Mouse (Mus musculus) stomach, embryonic 15.5 days (tissue): ENCODE measurements around the gene Irf2. TPM values are rescaled to one million over a fixed set of nuclear protein-coding genes. Genes with fewer than 3 reads are reported as not detected.

Experiments
- ATAC-seq: fragments of 200-750 bp; cut with Nextera tagmentation; 2 replicates; pipeline ENCODE4 v1.8.0; 2017; ENCODE audit warnings: low read depth, moderate number of reproducible peaks, moderate TSS enrichment; ENCODE audit not compliant: insufficient read depth, low FRiP score
- H3K27ac ChIP-seq: fragments of 300-500 bp; sonication (generic); 2 replicates; pipeline ENCODE4 v1.5.1; 2015; ENCODE audit warnings: mild to moderate bottlenecking, inconsistent platforms
- H3K27me3 ChIP-seq: fragments of 300-500 bp; sonication (generic); replicated peaks from 2 replicates; pipeline ENCODE4 v1.6.1; 2015; ENCODE audit warnings: inconsistent platforms
- H3K36me3 ChIP-seq: fragments of 300-500 bp; sonication (generic); 2 replicates; pipeline ENCODE4 v1.6.1; 2015; ENCODE audit warnings: inconsistent platforms
- H3K4me1 ChIP-seq: fragments of 300-500 bp; sonication (generic); 2 replicates; pipeline ENCODE4 v1.6.1; 2015; ENCODE audit warnings: inconsistent platforms
- H3K4me2 ChIP-seq: fragments of 300-500 bp; sonication (generic); 2 replicates; pipeline ENCODE4 v1.6.1; 2015; ENCODE audit warnings: mild to moderate bottlenecking, inconsistent platforms
- H3K4me3 ChIP-seq: fragments of 300-500 bp; sonication (generic); replicated peaks from 2 replicates; pipeline ENCODE4 v1.5.1; 2015; ENCODE audit warnings: inconsistent platforms
- H3K9ac ChIP-seq: fragments of 300-500 bp; sonication (generic); 2 replicates; pipeline ENCODE4 v1.6.1; 2015; ENCODE audit warnings: inconsistent platforms
- H3K9me3 ChIP-seq: fragments of 300-500 bp; sonication (generic); 2 replicates; pipeline ENCODE4 v1.6.1; 2016; ENCODE audit warnings: inconsistent platforms
- WGBS: fragments of 180-500 bp; shearing (Covaris S2); methylation state at CpG from one replicate; pipeline ENCODE4 v1.1.7; 2015; 5-methylcytosine and 5-hydroxymethylcytosine counted together
- polyA plus RNA-seq: library from polyadenylated mRNA; unstranded; fragments of >200 nt; fragmentation: Nextera tagmentation; extraction: Ambion mirVana; gene quantifications from 2 replicates; pipeline ENCODE4 v1.2.1, GENCODE M21; 2015

Irf2 gene
- polyA plus RNA-seq, 1 experiment from 2014 or later: 34.5 TPM

- no peaks in the 10 kb centered on the region for H3K27me3 ChIP-seq
- H3K4me3 ChIP-seq: no peak overlapping the region
- WGBS: 24% methylated on average over 5 of the region's 5 CpGs
- no peak overlapping the region for H3K27ac ChIP-seq
- peak overlapping the region; percentile 68 for H3K4me2 ChIP-seq
- H3K9me3 ChIP-seq: no peaks in the 10 kb centered on the region
- no peak for ATAC-seq
- no peak overlapping the region for H3K9ac ChIP-seq
- H3K4me1 ChIP-seq: peaks cover 21% of the 10 kb centered on the region; the same call in 1 of the 2 replicates
- H3K36me3 ChIP-seq: no peaks in the 10 kb centered on the region
These were observed 3.2 kb downstream of the Irf2 start for GRCm38 (mm10) chr8:46742691-46743082.

- Histone ChIP-seq H3K4me3 (no peak overlapping the region), H3K4me2 (no peak overlapping the region), H3K4me1 (peaks cover 14% of the 10 kb centered on the region; the same call in 1 of the 2 replicates), H3K9me3 (no peaks in the 10 kb centered on the region), H3K36me3 (no peaks in the 10 kb centered on the region), H3K27me3 (no peaks in the 10 kb centered on the region), H3K9ac (no peak overlapping the region), H3K27ac (no peak overlapping the region)
- 84% methylated on average over 1 of the region's 1 CpGs for WGBS
- ATAC-seq: no peak
These were observed 5.9 kb downstream of the Irf2 start for GRCm38 (mm10) chr8:46745464-46745863.

- no peak for ATAC-seq
- no peaks in the 10 kb centered on the region for H3K36me3 ChIP-seq
- WGBS: 41% methylated on average over 4 of the region's 4 CpGs
These were observed 7.9 kb downstream of the Irf2 start for GRCm38 (mm10) chr8:46747311-46747980.

GRCm38 (mm10) chr8:46750000-46750399 lies 10.5 kb downstream of the Irf2 start:
- H3K27ac ChIP-seq: peak overlapping the region; percentile 45; the same call in 1 of the 2 replicates
- 69% methylated on average over 5 of the region's 5 CpGs for WGBS
- H3K4me3 ChIP-seq: no peak overlapping the region
- H3K9ac ChIP-seq: no peak overlapping the region
- H3K27me3 ChIP-seq: no peaks in the 10 kb centered on the region
- ATAC-seq: no peak
- H3K4me1 ChIP-seq: peaks cover 2% of the 10 kb centered on the region; the same call in 1 of the 2 replicates
- H3K36me3 ChIP-seq: no peaks in the 10 kb centered on the region
- 0 out of 2 replicates have a peak overlapping the region, but pooled peaks have one; percentile 19 for H3K4me2 ChIP-seq
- no peaks in the 10 kb centered on the region for H3K9me3 ChIP-seq

More at GRCm38 (mm10) chr8:46747311-46747980, 7.9 kb downstream of the Irf2 start:
- Histone ChIP-seq H3K27me3 (no peaks in the 10 kb centered on the region), H3K27ac (no peak overlapping the region), H3K4me2 (no peak overlapping the region), H3K9me3 (no peaks in the 10 kb centered on the region), H3K4me3 (no peak overlapping the region), H3K4me1 (peaks cover 7% of the 10 kb centered on the region; the same call in 1 of the 2 replicates), H3K9ac (no peak overlapping the region)

GRCm38 (mm10) chr8:46750566-46750965 lies 11.0 kb downstream of the Irf2 start:
- WGBS: 52% methylated on average over 8 of the region's 8 CpGs
- Histone ChIP-seq H3K27me3 (no peaks in the 10 kb centered on the region), H3K27ac (peak overlapping the region; percentile 45), H3K9ac (no peak overlapping the region), H3K36me3 (no peaks in the 10 kb centered on the region), H3K4me3 (no peak overlapping the region), H3K4me2 (peak overlapping the region; percentile 19; the same call in 1 of the 2 replicates), H3K9me3 (no peaks in the 10 kb centered on the region), H3K4me1 (peaks cover 2% of the 10 kb centered on the region; the same call in 1 of the 2 replicates)
- peak; percentile 59; the same call in 1 of the 2 replicates for ATAC-seq

GRCm38 (mm10) chr8:46751151-46751550 lies 11.6 kb downstream of the Irf2 start:
- Histone ChIP-seq H3K9me3 (no peaks in the 10 kb centered on the region), H3K4me1 (peaks cover 2% of the 10 kb centered on the region; the same call in 1 of the 2 replicates), H3K9ac (no peak overlapping the region), H3K4me3 (no peak overlapping the region), H3K27me3 (no peaks in the 10 kb centered on the region), H3K36me3 (no peaks in the 10 kb centered on the region), H3K4me2 (no peak overlapping the region), H3K27ac (peak overlapping the region; percentile 45)
- ATAC-seq: no peak
- WGBS: 44% methylated on average over 4 of the region's 4 CpGs

- Histone ChIP-seq H3K4me3 (no peak overlapping the region), H3K9ac (no peak overlapping the region), H3K27me3 (no peaks in the 10 kb centered on the region), H3K4me1 (peaks cover 2% of the 10 kb centered on the region; the same call in 1 of the 2 replicates), H3K9me3 (no peaks in the 10 kb centered on the region), H3K4me2 (no peak overlapping the region), H3K27ac (no peak overlapping the region), H3K36me3 (no peaks in the 10 kb centered on the region)
- 79% methylated on average over 12 of the region's 12 CpGs for WGBS
- no peak for ATAC-seq
These were observed 13.5 kb downstream of the Irf2 start for GRCm38 (mm10) chr8:46752986-46753385.

GRCm38 (mm10) chr8:46754355-46754754 lies 14.8 kb downstream of the Irf2 start:
- no peak for ATAC-seq
- no peak overlapping the region for H3K9ac ChIP-seq
- H3K27ac ChIP-seq: no peak overlapping the region
- H3K4me1 ChIP-seq: peaks cover 2% of the 10 kb centered on the region; the same call in 1 of the 2 replicates
- no peak overlapping the region for H3K4me2 ChIP-seq
- H3K4me3 ChIP-seq: no peak overlapping the region
- no peaks in the 10 kb centered on the region for H3K27me3 ChIP-seq
- WGBS: 87% methylated on average over 5 of the region's 5 CpGs
- H3K9me3 ChIP-seq: no peaks in the 10 kb centered on the region
- no peaks in the 10 kb centered on the region for H3K36me3 ChIP-seq

GRCm38 (mm10) chr8:46755731-46756333 lies 16.3 kb downstream of the Irf2 start:
- H3K36me3 ChIP-seq: no peaks in the 10 kb centered on the region
- no peaks in the 10 kb centered on the region for H3K27me3 ChIP-seq
- WGBS: 64% methylated on average over 5 of the region's 5 CpGs
- H3K4me2 ChIP-seq: no peak overlapping the region
- no peaks in the 10 kb centered on the region for H3K4me1 ChIP-seq
- no peak overlapping the region for H3K27ac ChIP-seq
- no peak overlapping the region for H3K9ac ChIP-seq
- H3K4me3 ChIP-seq: no peak overlapping the region
- ATAC-seq: no peak
- no peaks in the 10 kb centered on the region for H3K9me3 ChIP-seq

- no peak overlapping the region for H3K9ac ChIP-seq
- no peak overlapping the region for H3K27ac ChIP-seq
- H3K27me3 ChIP-seq: no peaks in the 10 kb centered on the region
- no peaks in the 10 kb centered on the region for H3K36me3 ChIP-seq
- H3K4me2 ChIP-seq: no peak overlapping the region
- no peaks in the 10 kb centered on the region for H3K4me1 ChIP-seq
- H3K4me3 ChIP-seq: no peak overlapping the region
- H3K9me3 ChIP-seq: no peaks in the 10 kb centered on the region
- no peak for ATAC-seq
- WGBS: 87% methylated on average over 9 of the region's 9 CpGs
These were observed 18.1 kb downstream of the Irf2 start for GRCm38 (mm10) chr8:46757613-46758012.

GRCm38 (mm10) chr8:46758131-46758530 lies 18.6 kb downstream of the Irf2 start:
- Histone ChIP-seq H3K9ac (no peak overlapping the region), H3K36me3 (no peaks in the 10 kb centered on the region), H3K4me2 (no peak overlapping the region), H3K27me3 (no peaks in the 10 kb centered on the region), H3K4me3 (no peak overlapping the region), H3K9me3 (no peaks in the 10 kb centered on the region), H3K4me1 (no peaks in the 10 kb centered on the region), H3K27ac (no peak overlapping the region)
- WGBS: 91% methylated on average over 7 of the region's 7 CpGs
- ATAC-seq: no peak

GRCm38 (mm10) chr8:46758676-46759075 lies 19.1 kb downstream of the Irf2 start:
- WGBS: 38% methylated on average over 2 of the region's 2 CpGs
- peak; percentile 66; the same call in 1 of the 2 replicates for ATAC-seq
- no peaks in the 10 kb centered on the region for H3K9me3 ChIP-seq
- H3K4me3 ChIP-seq: no peak overlapping the region
- H3K27me3 ChIP-seq: no peaks in the 10 kb centered on the region
- peak overlapping the region; percentile 54; the same call in 1 of the 2 replicates for H3K27ac ChIP-seq
- H3K4me2 ChIP-seq: no peak overlapping the region
- H3K4me1 ChIP-seq: no peaks in the 10 kb centered on the region
- no peaks in the 10 kb centered on the region for H3K36me3 ChIP-seq
- H3K9ac ChIP-seq: no peak overlapping the region
